Mouse (Mus musculus) forebrain, embryonic 11.5 days (tissue): ENCODE data around the gene Alg12. TPM values are rescaled to one million over a fixed set of nuclear protein-coding genes. Genes with fewer than 3 reads are reported as not detected.

Source experiments
- ATAC-seq: fragments of 200-750 bp; cut with Nextera tagmentation; replicated peaks from 2 replicates; pipeline ENCODE4 v1.8.0; 2017; ENCODE audit warnings: moderate TSS enrichment; ENCODE audit not compliant: low FRiP score
- DNase-seq: peaks from one replicate; pipeline ENCODE4 v3.0.0-alpha.2; 2017; ENCODE audit warnings: low spot score
- H3K27ac ChIP-seq: fragments of 300-500 bp; sonication (generic); 2 replicates; pipeline ENCODE4 v1.5.1; 2014; ENCODE audit warnings: low read depth, low read length
- H3K27me3 ChIP-seq: fragments of 300-500 bp; sonication (generic); 2 replicates; pipeline ENCODE4 v1.6.1; 2014; ENCODE audit warnings: mild to moderate bottlenecking, low read length, mixed read lengths; ENCODE audit not compliant: control insufficient read depth, insufficient read depth
- H3K36me3 ChIP-seq: fragments of 300-500 bp; sonication (generic); 2 replicates; pipeline ENCODE4 v1.6.1; 2014; ENCODE audit warnings: mild to moderate bottlenecking, low read length, moderate library complexity, mixed read lengths; ENCODE audit not compliant: control insufficient read depth, insufficient read depth
- H3K4me1 ChIP-seq: fragments of 300-500 bp; sonication (generic); replicated peaks from 2 replicates; pipeline ENCODE4 v1.6.1; 2014; ENCODE audit warnings: low read length, mixed read lengths; ENCODE audit not compliant: control insufficient read depth, insufficient read depth
- H3K4me2 ChIP-seq: fragments of 300-500 bp; sonication (generic); 2 replicates; pipeline ENCODE4 v1.6.1; 2014; ENCODE audit warnings: low read depth, mild to moderate bottlenecking, low read length, moderate library complexity, mixed read lengths; ENCODE audit not compliant: severe bottlenecking
- H3K4me3 ChIP-seq: fragments of 300-500 bp; sonication (generic); 2 replicates; pipeline ENCODE4 v1.5.1; 2014; ENCODE audit warnings: low read depth, low read length
- H3K9ac ChIP-seq: fragments of 300-500 bp; sonication (generic); 2 replicates; pipeline ENCODE4 v1.6.1; 2014; ENCODE audit warnings: low read length
- H3K9me3 ChIP-seq: fragments of 300-500 bp; sonication (generic); 2 replicates; pipeline ENCODE4 v1.6.1; 2016; ENCODE audit warnings: low read length, mixed read lengths; ENCODE audit not compliant: control insufficient read depth
- WGBS: fragments of 180-500 bp; shearing (Covaris S2); extraction: QIAGEN DNeasy Blood & Tissue Kit; methylation state at CpG from one replicate; pipeline ENCODE4 v1.1.7; 2014; 5-methylcytosine and 5-hydroxymethylcytosine counted together
- polyA plus RNA-seq: library from polyadenylated mRNA; unstranded; fragments of >200 nt; fragmentation: Nextera tagmentation; extraction: Ambion mirVana; gene quantifications from 2 replicates; pipeline ENCODE4 v1.2.1, GENCODE M21; 2014

The Alg12 gene
- polyA plus RNA-seq, 1 experiment from 2014 or later = 10.8 TPM

DNA sequence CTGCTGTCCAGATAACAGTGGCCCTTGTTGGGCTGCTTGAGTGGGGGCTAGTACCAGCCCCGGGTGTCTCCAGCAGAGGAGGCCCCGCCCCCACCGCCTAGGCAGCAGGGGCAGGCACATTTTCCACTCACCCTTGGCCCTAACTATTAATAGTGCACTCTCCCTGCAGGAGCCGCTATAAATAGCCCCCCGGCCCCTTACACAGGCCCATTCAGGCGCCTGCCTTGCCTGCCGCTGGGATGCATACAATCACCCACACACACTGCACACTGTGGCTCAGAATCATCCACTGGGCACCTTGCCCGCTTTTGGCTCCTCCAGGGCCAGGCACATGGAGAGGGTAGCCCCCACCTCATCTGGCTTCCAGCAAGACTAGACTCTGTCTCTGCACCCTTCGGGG, 20.2 kb upstream of the Alg12 start:
- Histone ChIP-seq H3K27me3 (no peaks in the 10 kb centered on the region), H3K9ac (peak overlapping the region; percentile 17; the same call in 1 of the 2 replicates), H3K9me3 (no peaks in the 10 kb centered on the region), H3K4me1 (peaks cover 6% of the 10 kb centered on the region; the same call in 1 of the 2 replicates), H3K4me2 (no peak overlapping the region), H3K27ac (no peak overlapping the region), H3K4me3 (no peak overlapping the region), H3K36me3 (no peaks in the 10 kb centered on the region)
- ATAC-seq (peak; percentile 45), DNase-seq (no peak)
- 31% methylated on average over 9 of the region's 9 CpGs for WGBS

DNA sequence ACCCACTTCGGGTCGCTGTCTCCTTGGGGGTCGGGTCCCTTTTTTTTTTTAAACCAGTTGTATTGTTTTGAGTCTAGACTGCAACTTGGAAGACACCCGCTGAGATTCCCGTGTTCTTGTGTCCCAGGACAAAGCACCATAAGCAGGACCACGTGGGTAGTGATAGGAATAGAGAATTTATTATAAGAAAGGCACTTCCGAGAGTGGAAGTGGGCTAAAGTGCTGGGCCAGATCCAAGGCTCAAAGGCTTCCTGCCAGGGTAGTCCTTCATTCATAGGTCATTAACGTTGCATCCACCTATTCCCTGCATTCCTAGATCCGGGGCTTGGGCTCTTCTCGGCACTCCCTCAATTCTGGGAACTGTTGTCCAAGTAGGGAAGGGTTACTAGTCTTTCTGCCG, 18.9 kb upstream of the Alg12 start:
- Histone ChIP-seq H3K27ac (no peak overlapping the region), H3K4me2 (peak overlapping the region; percentile 68), H3K27me3 (no peaks in the 10 kb centered on the region), H3K9ac (peak overlapping the region; percentile 64), H3K4me1 (peaks cover 4% of the 10 kb centered on the region; the same call in 1 of the 2 replicates), H3K4me3 (peak overlapping the region; percentile 44), H3K36me3 (no peaks in the 10 kb centered on the region), H3K9me3 (no peaks in the 10 kb centered on the region)
- under 1% methylated on average over 11 of the region's 11 CpGs for WGBS
- DNase-seq (no peak), ATAC-seq (no peak)

DNA sequence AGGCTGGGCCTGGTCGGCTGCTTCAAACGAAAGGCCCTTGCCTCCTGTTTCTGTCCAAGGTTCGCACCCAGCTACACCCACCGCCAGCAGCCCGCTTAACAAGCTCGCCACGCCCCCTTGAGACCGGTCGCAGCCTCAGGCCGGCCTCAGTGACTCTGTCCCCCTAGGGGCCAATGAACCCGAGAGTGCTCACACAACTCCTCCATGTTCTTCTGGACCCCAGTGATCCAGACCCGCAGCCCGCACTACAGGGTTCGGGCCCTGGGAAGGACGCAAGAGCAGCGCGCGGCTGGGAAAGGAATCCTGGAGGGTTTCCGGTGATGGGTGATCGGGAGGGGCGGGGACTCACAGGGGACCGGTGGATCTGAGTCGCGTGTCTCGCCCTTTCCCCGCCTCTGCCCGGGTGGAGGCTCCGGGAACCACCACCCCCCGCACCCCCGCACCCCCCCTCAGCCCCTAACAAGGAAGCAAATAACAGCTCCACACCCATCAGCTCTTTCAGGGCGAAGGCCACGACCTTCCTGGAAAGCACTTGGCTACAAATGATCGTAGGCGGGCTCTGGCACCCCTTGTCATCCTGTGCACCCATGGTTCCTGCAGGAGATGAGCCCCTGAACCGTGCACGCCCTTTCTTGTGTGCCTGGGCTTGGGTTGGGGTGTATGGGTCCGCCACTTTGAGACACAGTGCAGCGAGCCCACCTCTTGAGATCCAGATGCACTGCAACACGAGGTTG, 18.2 kb upstream of the Alg12 start:
- no peaks in the 10 kb centered on the region for H3K27me3 ChIP-seq
- peak overlapping the region; percentile 64 for H3K9ac ChIP-seq
- no peaks in the 10 kb centered on the region for H3K9me3 ChIP-seq
- ATAC-seq = peak; percentile 64
- peak overlapping the region; percentile 68 for H3K4me2 ChIP-seq
- no peaks in the 10 kb centered on the region for H3K36me3 ChIP-seq
- DNase-seq = peak; percentile 77
- peaks cover 4% of the 10 kb centered on the region; the same call in 1 of the 2 replicates for H3K4me1 ChIP-seq
- under 1% methylated on average over 39 of the region's 39 CpGs for WGBS
- H3K4me3 ChIP-seq = peak overlapping the region; percentile 44
- H3K27ac ChIP-seq = no peak overlapping the region

DNA sequence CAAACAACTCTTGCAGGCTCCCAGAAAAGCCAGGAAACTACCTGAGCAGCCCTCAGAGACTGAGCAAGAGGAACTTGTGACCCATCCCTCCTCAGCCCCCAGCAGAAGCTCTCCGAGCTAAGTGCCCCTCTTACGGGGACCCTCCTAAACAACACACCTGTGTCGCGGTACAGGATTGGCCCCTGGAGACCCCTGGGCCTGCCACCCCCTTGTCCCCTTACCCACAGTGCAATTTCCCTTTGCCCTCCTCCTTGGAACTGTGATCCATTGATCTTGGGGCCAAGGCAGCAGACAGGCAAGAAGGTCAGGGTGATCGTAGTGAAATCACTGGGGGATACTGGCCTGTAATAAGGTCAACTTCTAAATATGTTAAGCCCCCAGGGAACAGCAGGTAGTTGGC, 17.5 kb upstream of the Alg12 start:
- Histone ChIP-seq H3K4me2 (no peak overlapping the region), H3K36me3 (no peaks in the 10 kb centered on the region), H3K9me3 (no peaks in the 10 kb centered on the region), H3K27me3 (no peaks in the 10 kb centered on the region), H3K27ac (no peak overlapping the region), H3K9ac (no peak overlapping the region), H3K4me1 (peaks cover 4% of the 10 kb centered on the region; the same call in 1 of the 2 replicates), H3K4me3 (no peak overlapping the region)
- DNase-seq (no peak), ATAC-seq (no peak)
- 71% methylated on average over 5 of the region's 5 CpGs for WGBS

DNA sequence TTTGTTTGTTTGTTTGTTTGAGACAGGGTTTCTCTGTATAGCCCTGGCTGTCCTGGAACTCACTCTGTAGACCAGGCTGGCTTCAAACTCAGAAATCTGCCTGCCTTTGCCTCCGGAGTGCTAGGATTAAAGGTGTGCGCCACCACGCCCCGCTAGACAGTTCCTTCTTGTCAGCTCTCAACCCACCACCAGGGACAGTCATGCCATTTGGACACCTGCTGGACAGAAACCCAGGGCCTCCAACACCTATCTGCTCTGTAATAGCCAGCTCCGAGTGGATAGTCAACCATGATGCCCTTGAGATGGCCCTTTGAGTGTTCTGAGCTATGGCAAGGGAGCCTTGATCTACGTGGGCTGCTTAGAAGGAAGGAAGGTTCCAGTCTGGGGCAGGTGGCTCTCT, 16.9 kb upstream of the Alg12 start:
- Histone ChIP-seq H3K4me3 (no peak overlapping the region), H3K4me1 (peaks cover 4% of the 10 kb centered on the region; the same call in 1 of the 2 replicates), H3K27ac (no peak overlapping the region), H3K9ac (no peak overlapping the region), H3K36me3 (no peaks in the 10 kb centered on the region), H3K27me3 (no peaks in the 10 kb centered on the region), H3K9me3 (no peaks in the 10 kb centered on the region), H3K4me2 (no peak overlapping the region)
- 83% methylated on average over 6 of the region's 6 CpGs for WGBS
- no peak for DNase-seq
- ATAC-seq = no peak

DNA sequence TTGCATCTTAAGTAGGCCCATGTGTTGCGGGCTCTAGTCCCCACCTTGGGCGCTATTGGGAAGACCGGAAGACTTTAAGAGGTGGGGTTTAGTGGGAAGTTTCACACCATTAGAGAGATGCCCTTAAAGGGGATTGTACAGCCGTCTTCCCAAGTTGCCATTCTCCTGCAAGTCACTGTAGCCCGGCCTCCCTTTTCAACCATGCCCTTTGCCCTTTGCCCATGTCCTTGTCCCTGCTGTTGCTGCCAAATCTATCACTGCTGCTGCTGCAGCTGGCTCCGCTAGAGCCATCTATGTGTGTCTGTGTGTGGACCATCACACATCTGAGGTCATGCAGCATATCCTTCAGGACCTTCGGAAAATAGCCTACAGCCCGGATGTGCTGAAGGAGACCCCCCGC, 13.4 kb upstream of the Alg12 start:
- Histone ChIP-seq H3K4me2 (no peak overlapping the region), H3K9me3 (no peaks in the 10 kb centered on the region), H3K4me3 (no peak overlapping the region), H3K36me3 (no peaks in the 10 kb centered on the region), H3K9ac (no peak overlapping the region), H3K27ac (no peak overlapping the region), H3K27me3 (no peaks in the 10 kb centered on the region), H3K4me1 (no peaks in the 10 kb centered on the region; the same call in 1 of the 2 replicates)
- DNase-seq (no peak), ATAC-seq (no peak)
- WGBS = 85% methylated on average over 9 of the region's 9 CpGs

DNA sequence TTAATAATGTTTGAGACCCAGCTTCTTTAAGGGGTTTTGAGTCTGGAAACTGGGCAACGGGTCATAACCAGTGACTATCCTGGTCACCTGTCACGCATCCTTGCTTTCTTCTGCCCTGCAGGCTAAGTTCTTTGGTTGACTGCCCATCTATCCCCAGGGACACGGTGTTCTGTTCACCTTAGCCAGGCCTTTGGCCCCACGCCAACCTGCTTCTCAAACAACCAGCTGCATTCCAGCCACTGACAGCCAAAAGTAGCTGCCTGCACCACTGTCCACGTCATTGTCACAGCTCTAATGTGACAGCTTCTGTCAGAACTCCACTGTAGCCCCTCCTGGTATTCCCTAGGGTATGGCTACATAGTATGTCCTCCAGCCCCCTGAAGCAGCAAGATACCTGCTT, 12.4 kb upstream of the Alg12 start:
- no peak for DNase-seq
- no peak for ATAC-seq
- Histone ChIP-seq H3K9me3 (no peaks in the 10 kb centered on the region), H3K9ac (no peak overlapping the region), H3K4me1 (no peaks in the 10 kb centered on the region), H3K27me3 (no peaks in the 10 kb centered on the region), H3K4me2 (no peak overlapping the region), H3K27ac (no peak overlapping the region), H3K4me3 (no peak overlapping the region), H3K36me3 (no peaks in the 10 kb centered on the region)
- WGBS = 70% methylated on average over 5 of the region's 5 CpGs

DNA sequence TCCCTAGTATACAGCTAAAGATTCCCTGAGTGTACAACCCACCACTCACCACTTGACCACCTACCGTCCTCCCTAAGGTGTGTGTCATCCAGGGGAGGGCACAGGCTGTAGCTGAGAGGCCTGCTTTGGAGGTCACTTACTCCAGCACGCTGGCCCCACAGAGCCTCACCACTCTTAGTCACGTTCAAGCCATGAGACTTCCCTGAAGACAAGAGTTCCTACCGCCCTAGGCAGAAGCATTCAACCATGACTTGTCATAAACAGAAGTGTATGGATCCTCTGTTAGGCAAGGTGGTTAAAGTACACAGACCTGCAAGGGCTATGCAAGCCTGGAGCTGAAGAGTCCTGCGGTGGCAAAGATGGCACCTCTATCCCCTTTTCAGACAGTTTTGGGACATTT, 11.6 kb upstream of the Alg12 start:
- Histone ChIP-seq H3K9me3 (no peaks in the 10 kb centered on the region), H3K27me3 (no peaks in the 10 kb centered on the region)

More for the DNA sequence above, 11.6 kb upstream of the Alg12 start:
- no peak overlapping the region for H3K4me2 ChIP-seq
- H3K4me3 ChIP-seq = no peak overlapping the region
- no peak overlapping the region for H3K9ac ChIP-seq
- WGBS = 87% methylated on average over 5 of the region's 5 CpGs
- DNase-seq (no peak), ATAC-seq (no peak)
- H3K36me3 ChIP-seq = no peaks in the 10 kb centered on the region
- no peak overlapping the region for H3K27ac ChIP-seq
- H3K4me1 ChIP-seq = no peaks in the 10 kb centered on the region
